Mouse (Mus musculus): ENCODE measurements at regions not wholly inside any gene's neighbourhood (a gene's known extent, or its start where the extent isn't known, plus 50 kb on each side); places are given as distances from the start of the nearest gene placed in this dataset.
"Not testable (repeated sequence)": the region's sequence is repeated elsewhere in the genome, so short reads cannot be mapped to it uniquely, and the experiment has no call there.

- no peak for DNase-seq
Observed at GRCm38 (mm10) chr10:14333344-14333743, 212.1 kb downstream of the Adgrg6 start.

GRCm38 (mm10) chr10:14332688-14333117 lies 212.8 kb downstream of the Adgrg6 start:
- DNase-seq = peak; percentile 60

- DNase-seq = no peak
Observed at GRCm38 (mm10) chr10:14328846-14329245, 216.6 kb downstream of the Adgrg6 start.

- DNase-seq = no peak
Observed at GRCm38 (mm10) chr10:14326229-14326628, 219.2 kb downstream of the Adgrg6 start.

GRCm38 (mm10) chr10:14321503-14321902 lies 224.0 kb downstream of the Adgrg6 start:
- DNase-seq = peak; percentile 38

- no peak for DNase-seq
Observed at GRCm38 (mm10) chr10:14315232-14315631, 230.2 kb downstream of the Adgrg6 start.

GRCm38 (mm10) chr10:14314607-14315006 lies 230.9 kb downstream of the Adgrg6 start:
- no peak for DNase-seq

GRCm38 (mm10) chr10:14314004-14314581 lies 231.4 kb downstream of the Adgrg6 start:
- no peak for DNase-seq

- DNase-seq = no peak
Observed at GRCm38 (mm10) chr10:14312959-14313358, 232.5 kb downstream of the Adgrg6 start.

GRCm38 (mm10) chr10:14311962-14312361 lies 233.5 kb downstream of the Adgrg6 start:
- no peak for DNase-seq

- no peak for DNase-seq
Observed at GRCm38 (mm10) chr10:14306811-14307210, 238.6 kb downstream of the Adgrg6 start.

- peak; percentile 62 for DNase-seq
Observed at GRCm38 (mm10) chr10:14303476-14303875, 242.0 kb downstream of the Adgrg6 start.

- DNase-seq = no peak
Observed at GRCm38 (mm10) chr10:14296147-14296546, 249.3 kb downstream of the Adgrg6 start.

- not testable (repeated sequence) for DNase-seq
Observed at GRCm38 (mm10) chr10:14292701-14293100, 252.8 kb downstream of the Adgrg6 start.

GRCm38 (mm10) chr10:14287551-14287950 lies 257.9 kb downstream of the Adgrg6 start:
- no peak for DNase-seq

GRCm38 (mm10) chr10:14276631-14277030 lies 268.8 kb downstream of the Adgrg6 start:
- no peak for DNase-seq

- no peak for DNase-seq
Observed at GRCm38 (mm10) chr10:14275477-14275876, 270.0 kb downstream of the Adgrg6 start.

- no peak for DNase-seq
Observed at GRCm38 (mm10) chr10:14270008-14270407, 275.5 kb downstream of the Adgrg6 start.

- DNase-seq = no peak
Observed at GRCm38 (mm10) chr10:14267641-14268040, 277.8 kb downstream of the Adgrg6 start.

GRCm38 (mm10) chr10:14239670-14240069 lies 273.8 kb downstream of the Hivep2 start:
- no peak for DNase-seq

GRCm38 (mm10) chr10:14234896-14235604 lies 269.2 kb downstream of the Hivep2 start:
- no peak for DNase-seq

- DNase-seq = no peak
Observed at GRCm38 (mm10) chr10:14234005-14234602, 268.2 kb downstream of the Hivep2 start.

- DNase-seq = no peak
Observed at GRCm38 (mm10) chr10:14233335-14233734, 267.5 kb downstream of the Hivep2 start.

- DNase-seq = no peak
Observed at GRCm38 (mm10) chr10:14231464-14231863, 265.6 kb downstream of the Hivep2 start.

All from gastrocnemius, postnatal 25 days (tissue).